Mouse (Mus musculus) cerebellum, postnatal 14 days (tissue): ENCODE results near the gene Cdc42bpb.

Source experiments
- DNase-seq, 2 experiments: peaks; one replicate each; pipeline ENCODE4 v3.0.0; 2021; ENCODE audit warnings: mixed read lengths in 2 of 2

The Cdc42bpb gene

DNA sequence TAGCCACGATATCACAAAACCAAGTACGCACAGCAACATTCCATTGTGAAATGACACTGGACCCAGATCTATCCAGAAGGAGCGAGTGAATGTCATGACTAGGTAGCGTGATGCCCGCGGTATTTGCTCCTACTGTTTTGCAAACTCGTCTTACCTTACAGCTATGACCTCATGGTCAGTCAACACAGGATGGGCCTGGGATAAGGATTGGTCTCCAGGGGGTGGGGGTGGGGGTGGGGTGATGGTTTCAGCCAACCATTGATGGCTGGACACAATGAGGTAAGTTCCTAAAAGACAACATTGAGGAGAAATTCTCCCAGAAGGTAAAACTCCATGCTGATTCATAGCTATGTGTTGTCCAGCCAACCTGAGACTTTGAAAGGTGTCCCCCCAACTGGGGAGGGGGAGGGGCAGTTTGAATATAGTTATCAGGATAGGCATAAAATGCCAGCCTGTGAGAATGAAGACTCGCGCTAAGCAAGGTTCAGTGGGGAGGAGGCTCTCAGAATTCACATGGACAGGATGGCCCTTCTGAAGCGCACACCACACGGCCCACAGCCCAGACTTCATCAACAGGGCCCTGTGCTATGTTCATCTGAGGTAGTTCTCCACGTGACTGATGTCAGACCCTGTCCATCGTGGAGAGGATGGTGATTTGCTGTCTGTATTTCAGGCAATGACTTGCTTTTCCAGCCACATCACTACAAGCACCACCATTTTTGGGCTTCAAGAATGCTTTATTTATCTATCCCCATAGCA, 8.5 kb upstream of the Cdc42bpb start:
- no peak for DNase-seq

- DNase-seq: no peak
Measured at GRCm38 (mm10) chr12:111378812-111379211, 1.3 kb upstream of the Cdc42bpb start.

DNA sequence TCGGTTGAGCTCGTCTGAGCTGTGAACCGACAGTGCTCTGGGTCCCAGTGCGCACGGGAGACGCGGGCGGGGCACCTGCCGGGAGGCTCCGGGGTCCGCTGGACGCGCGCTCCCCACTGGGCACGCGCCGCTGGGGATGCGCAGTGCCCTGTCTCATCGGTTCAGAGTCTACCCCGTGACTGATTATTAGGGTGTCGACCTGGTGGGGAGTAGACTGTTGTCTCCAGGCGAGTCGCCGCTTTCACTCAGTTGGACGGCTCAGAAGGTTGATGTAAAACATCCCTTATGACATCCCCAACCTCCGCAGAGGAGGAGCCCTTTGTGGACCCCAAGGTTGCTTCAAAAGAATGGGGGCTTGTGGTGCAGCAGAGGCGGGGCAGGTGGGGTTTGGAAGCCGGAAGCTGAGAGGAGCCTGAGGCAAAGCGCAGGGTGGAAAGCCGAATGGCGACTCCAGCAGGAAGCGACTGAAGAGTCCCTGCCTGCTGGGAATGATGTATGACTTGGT, 520 bp upstream of the Cdc42bpb start:
- peak; percentile 68 to 69 for DNase-seq

DNA sequence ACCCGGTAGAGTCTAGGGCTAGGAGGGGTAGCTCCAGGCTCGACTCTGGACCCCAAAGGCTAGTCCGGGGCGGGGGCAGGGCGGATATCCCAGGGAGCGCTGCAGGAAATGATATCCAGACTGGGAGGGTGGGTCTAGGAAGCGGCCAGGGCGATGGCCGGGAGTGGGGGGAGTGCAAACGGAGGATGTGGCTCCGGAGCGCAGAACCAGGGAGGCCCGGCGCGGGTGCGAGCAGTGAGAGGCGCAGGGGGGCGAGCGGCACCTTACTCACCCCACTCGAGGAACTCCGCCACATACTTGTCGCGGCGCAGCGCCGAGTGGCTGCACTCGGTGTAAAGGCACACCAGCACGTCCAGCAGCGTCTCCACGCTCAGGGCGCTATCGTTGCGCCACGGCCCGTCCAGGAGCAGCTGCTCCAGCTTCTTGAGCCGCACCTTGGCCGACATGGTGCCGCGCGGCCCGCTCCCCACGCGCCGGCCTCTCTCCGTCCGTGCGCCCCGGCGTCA, 639 bp downstream of the Cdc42bpb start:
- DNase-seq: peak in 1 of 2 experiments; percentile 61

- no peak for DNase-seq
Measured at GRCm38 (mm10) chr12:111376053-111376452, 1.5 kb downstream of the Cdc42bpb start.

- DNase-seq: no peak
Measured at GRCm38 (mm10) chr12:111375559-111375958, 2.0 kb downstream of the Cdc42bpb start.

DNA sequence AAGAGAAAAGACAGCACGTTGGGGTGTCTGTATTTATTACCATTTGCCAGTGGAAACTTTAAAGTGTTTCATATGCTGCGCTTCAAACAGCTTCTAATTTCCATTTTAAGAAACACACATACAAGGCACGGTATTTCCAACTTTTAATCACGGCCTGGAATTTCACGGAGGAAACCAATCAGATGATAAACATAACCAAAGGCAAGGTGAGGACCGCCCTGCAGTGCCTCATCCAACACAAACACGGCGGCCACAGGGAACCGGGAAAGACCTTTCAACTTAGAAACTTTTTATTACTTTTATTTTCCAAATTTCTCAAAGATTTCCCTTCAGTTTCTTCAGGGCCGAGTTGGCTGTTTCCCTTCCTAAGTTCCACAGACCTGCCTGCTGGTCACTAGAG, 2.8 kb downstream of the Cdc42bpb start:
- no peak for DNase-seq

- DNase-seq: no peak
Measured at GRCm38 (mm10) chr12:111373411-111373810, 4.1 kb downstream of the Cdc42bpb start.

DNA sequence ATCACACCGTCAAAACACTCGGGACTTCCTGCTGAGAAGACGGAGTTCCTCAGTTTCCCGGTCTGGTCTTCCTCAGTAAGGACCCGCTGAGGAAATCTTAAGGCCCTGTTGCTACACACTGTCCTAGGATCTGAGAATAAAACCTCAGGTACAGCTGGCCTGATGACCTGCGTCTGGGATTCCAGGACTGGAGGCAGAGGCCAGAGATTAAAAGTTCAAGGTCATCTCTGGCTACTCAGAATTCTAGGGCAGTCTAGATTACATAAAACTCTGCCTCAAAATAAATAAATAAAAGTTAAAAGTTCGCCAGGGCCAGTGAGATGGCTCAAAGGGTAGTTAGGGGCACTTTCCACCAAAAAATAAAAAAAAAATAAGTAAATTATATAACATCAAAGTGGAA, 5.6 kb downstream of the Cdc42bpb start:
- DNase-seq: no peak

GRCm38 (mm10) chr12:111370249-111370648, 7.3 kb downstream of the Cdc42bpb start:
- peak in 1 of 2 experiments; percentile 55 for DNase-seq

DNA sequence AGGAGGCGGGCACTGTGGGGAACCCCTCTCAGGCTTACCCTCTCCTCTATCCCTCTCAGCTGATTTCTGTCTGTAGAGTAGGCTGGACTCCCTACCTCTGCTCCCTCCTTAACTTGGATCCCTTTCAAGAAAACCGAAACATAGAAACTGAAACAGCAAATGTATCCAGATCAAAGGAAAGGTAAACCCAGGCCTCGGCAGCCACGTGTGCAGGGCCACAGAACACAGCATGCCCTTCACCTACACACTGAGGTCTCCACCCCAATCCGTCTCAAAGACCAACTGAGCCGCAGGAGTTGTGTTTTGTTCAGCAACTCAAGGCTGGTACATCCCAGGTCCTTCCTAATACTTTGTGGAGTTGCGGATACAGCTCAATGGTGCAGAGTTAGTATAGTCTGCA, 10.5 kb downstream of the Cdc42bpb start:
- DNase-seq: no peak

DNA sequence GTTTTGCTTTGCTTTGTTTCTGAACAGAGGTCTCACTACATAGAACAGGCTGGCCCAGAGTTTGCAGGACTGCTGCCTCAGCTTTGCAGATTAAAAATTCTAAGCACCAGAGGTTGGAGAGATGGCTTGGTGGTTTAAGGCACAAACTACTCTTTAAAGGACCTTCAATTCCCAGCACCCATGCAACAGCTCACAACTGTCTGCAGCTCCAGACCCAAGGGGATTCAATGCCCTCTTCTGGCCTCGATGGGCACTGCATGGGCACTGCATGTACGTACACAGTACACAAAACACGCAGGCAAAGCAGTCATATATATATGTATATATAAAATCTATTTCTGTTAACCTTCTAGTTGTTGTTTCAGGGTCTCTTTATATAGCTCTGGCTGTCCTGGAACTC, 13.3 kb downstream of the Cdc42bpb start:
- DNase-seq: no peak

DNA sequence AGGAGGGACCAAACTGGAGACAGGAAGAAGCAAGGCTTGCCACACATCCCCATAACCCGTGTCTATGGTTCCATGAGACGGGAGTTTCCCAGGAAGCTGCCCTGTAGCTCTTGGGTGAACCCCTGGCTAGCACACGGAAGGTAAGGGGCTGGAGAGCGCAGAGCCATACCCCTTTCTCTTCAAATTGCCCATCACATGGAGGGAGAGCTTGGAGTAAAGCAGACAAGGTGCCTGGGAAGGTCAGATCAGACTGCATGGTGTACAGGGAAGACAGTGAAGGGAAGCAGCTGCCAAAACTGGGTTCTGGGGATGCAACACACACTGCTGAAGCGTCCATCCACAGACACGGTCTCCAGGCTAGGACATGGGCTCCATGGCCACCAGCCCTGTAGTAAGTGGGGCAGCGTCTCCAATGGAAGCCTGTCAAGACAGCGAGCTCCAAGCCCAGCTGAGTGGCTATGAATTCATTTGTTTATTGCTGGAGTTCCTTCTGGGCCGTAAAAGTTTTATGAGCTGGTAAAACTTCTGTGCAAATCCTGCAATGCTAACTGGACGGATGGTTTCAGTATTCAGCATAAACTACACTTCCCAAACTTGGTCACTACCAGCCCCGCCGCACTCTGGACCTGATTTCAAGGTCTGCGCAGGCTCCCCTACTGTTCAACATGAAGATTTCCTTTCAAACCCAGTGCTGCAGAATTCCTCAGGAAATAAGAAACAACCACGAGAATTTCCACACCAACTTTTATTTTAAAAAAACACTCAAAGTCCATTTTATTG, 16.0 kb downstream of the Cdc42bpb start:
- no peak for DNase-seq

GRCm38 (mm10) chr12:111360671-111361070, 16.8 kb downstream of the Cdc42bpb start:
- peak; percentile 85 to 88 for DNase-seq

GRCm38 (mm10) chr12:111356216-111356615, 21.3 kb downstream of the Cdc42bpb start:
- DNase-seq: peak; percentile 61 to 70

GRCm38 (mm10) chr12:111354142-111354541, 23.4 kb downstream of the Cdc42bpb start:
- DNase-seq: no peak

GRCm38 (mm10) chr12:111353439-111353915, 24.0 kb downstream of the Cdc42bpb start:
- no peak for DNase-seq

- DNase-seq: no peak
Measured at GRCm38 (mm10) chr12:111353008-111353407, 24.5 kb downstream of the Cdc42bpb start.

DNA sequence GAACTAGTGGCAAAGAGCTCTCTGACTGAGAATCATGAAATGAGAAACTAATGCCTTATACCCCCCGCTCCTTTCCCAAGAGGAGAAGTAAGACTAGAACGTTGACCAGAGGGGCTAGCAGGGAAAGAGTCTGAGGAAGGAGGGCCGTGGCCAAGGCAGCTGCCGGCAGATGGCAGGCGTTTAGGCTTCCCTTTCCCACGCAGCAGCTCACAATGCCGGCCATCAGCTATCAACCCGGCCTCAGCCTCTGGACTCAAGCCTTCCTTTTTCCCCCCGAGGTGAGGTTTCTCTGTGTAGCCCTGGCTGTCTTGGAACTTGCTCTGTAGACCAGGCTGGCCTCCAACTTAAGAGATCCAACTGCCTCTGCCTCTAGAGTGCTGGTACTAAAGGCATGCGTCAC, 25.0 kb downstream of the Cdc42bpb start:
- peak in 1 of 2 experiments; percentile 45 for DNase-seq

GRCm38 (mm10) chr12:111349540-111350231, 27.8 kb downstream of the Cdc42bpb start:
- DNase-seq: no peak

DNA sequence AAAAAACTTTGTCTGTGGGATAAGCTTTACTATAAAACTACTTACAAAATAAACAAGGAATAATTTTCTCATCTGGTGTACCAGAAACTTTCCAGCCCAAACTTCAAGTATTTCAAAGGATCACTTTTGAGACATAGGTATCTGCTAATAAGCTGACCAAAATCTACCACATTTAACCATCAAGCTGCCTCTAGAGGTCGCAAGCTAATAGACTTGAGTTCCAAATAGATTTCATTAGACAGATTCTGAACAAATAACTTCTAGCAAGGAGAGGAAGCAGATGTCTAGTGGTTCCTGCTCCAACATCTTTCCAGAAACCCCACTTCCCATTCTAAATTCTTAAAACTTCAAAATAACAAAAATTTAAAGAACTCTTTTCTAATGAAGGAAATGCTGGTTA, 33.6 kb downstream of the Cdc42bpb start:
- no peak for DNase-seq

DNA sequence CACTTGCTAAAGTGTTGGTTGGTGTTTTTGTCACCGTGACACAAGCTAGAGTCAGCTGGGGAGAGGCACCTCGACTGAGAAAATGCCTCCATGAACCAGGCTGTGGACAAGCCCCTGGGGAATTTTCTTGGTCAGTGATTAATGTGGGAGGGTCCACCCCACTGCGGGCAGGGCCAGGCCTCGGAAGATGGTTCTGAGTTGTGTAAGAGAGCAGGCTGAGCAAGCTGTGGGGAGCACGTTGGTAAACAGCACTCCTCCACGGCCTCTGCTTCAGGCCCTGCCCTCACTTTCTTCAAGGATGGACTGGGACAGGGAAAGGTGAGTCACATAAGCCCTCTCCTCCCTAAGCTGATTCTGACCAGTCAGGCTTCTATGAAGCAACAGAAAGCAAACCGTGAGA, 36.8 kb downstream of the Cdc42bpb start:
- DNase-seq: no peak

- DNase-seq: no peak
Measured at GRCm38 (mm10) chr12:111337864-111338354, 39.6 kb downstream of the Cdc42bpb start.
